Mouse (Mus musculus): ENCODE results near the gene Smagp.

Gene Smagp

DNA sequence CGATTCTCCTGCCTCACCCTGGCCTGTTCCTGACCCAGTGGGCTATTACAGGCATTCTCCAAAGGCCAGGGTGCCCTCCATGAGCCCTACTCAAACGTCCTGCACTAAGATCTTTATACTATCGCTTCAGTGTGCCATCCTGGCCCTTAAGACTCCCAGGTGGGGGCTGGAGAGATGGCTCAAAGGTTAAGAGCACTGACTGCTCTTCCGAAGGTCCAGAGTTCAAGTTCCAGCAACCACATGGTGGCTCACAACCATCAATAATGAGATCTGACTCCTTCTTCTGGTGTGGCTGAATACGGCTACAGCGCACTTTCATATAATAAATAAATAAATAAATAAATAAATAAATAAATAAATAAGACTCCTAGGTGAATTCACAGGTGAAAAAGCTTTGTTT lies 43.9 kb downstream of the Smagp start:
- WGBS, result 86% methylated on average over 6 of the region's 6 CpGs

GRCm38 (mm10) chr15:100590436-100590835 lies 46.3 kb downstream of the Smagp start:
- WGBS, result 73% methylated on average over 8 of the region's 8 CpGs

GRCm38 (mm10) chr15:100588297-100588696 lies 48.4 kb downstream of the Smagp start:
- 89% methylated on average over 6 of the region's 6 CpGs for WGBS

GRCm38 (mm10) chr15:100587166-100587565 lies 49.6 kb downstream of the Smagp start:
- 91% methylated on average over 4 of the region's 4 CpGs for WGBS

- WGBS, result 94% methylated on average over 16 of the region's 16 CpGs
Observed at GRCm38 (mm10) chr15:100585931-100586330, 50.8 kb downstream of the Smagp start.

DNA sequence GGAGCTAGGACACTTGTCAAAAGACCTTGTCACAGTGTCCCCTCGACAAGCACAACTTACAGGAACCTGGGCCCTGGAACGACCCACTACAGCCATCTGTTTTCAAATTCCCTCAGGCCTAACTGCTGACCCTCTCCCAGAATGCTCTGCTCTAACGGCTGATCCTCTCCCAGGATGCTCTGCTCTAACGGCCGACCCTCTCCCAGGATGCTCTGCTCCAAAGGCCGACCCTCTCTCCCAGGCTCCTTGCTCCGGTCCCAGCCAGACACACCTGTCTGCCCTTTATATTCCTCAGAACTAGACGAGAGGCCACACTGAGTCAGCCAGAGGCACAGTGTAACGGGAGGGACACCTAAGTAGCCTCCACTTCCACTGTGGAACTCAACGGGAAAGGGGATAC lies 56.6 kb downstream of the Smagp start:
- WGBS, result 95% methylated on average over 10 of the region's 10 CpGs

- 91% methylated on average over 16 of the region's 16 CpGs for WGBS
Observed at GRCm38 (mm10) chr15:100577972-100578371, 58.8 kb downstream of the Smagp start.

DNA sequence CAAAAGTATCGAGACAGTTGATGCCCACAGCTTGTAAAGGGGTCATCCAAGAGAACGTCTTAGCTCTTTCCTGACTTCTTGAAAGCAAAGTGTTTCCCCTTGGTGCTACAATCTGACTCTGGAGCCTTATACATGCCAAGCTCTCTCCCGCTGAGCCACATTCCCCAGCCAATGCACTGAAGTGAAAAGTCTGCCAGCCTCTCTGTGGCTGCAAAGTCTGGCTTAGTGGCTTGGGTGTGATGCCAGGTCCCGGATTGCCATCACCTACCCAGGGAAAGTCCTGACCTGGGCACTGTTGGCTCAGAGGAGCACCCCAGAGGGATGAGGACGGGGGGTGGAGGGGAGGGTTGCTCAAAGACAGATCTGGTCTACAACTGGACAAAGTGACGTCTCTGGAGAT lies 59.9 kb downstream of the Smagp start:
- WGBS, result 82% methylated on average over 6 of the region's 6 CpGs

GRCm38 (mm10) chr15:100576392-100576791 lies 60.3 kb downstream of the Smagp start:
- WGBS, result 92% methylated on average over 6 of the region's 6 CpGs

DNA sequence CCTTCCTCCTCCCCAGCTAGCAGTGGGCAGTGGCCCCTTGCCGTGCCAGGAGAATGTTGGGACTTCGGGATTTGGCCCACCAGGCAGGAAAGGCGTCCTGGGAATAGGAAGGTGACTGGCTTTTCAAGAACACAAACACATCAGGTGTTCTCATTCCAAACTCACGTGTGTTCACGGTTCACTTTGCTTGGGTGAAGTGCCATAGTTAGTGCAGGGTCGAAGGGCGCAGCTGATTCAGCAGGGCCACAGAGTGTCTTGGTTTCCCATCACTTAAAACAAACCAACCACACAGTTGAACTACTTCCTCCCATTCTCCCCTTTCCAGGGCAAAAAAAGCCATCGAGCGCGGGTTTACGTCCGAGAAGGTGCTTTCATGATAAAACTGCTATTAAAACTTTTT lies 61.4 kb downstream of the Smagp start:
- 78% methylated on average over 12 of the region's 12 CpGs for WGBS

- 52% methylated on average over 2 of the region's 2 CpGs for WGBS
Observed at GRCm38 (mm10) chr15:100574378-100574777, 62.4 kb downstream of the Smagp start.

GRCm38 (mm10) chr15:100573946-100574345 lies 62.8 kb downstream of the Smagp start:
- WGBS, result 58% methylated on average over 6 of the region's 6 CpGs

Data from cerebral cortex, adult 2 months (tissue).